Mouse (Mus musculus) embryonic fibroblast, embryonic 13.5 days (primary cell): ENCODE measurements around the gene Slco4a1.

Source experiments
- CTCF ChIP-seq: IDR thresholded peaks from 2 replicates; pipeline ENCODE4 v1.5.1; 2011; ENCODE audit warnings: mild to moderate bottlenecking, control low read depth, low read length, moderate library complexity, borderline replicate concordance; ENCODE audit not compliant: insufficient read depth
- POLR2A ChIP-seq: IDR thresholded peaks from 2 replicates; pipeline ENCODE4 v1.6.1; 2011; ENCODE audit warnings: low read depth, mild to moderate bottlenecking, control low read depth, low read length, moderate library complexity

DNA sequence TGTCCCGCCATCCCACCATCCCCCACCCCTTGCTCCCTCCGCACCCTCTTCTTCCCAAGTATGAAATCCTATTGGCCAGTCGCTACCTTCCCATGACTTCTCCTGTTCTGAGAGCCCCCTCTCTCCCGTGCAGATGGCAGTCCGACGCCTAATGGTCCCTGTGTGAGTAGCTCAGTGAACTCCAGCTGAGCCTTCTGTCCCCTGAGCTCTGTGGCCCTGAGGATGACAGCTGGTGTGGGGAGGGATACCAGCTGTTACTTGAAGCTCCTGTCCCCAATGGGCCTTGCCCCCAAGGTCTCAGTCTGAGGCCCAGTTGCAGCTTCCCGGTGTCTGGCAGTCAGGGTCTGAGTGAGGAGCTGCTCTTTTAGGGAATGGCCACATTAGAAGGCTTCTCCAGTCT lies 10.5 kb downstream of the Slco4a1 start:
- TF ChIP-seq CTCF (no peak), POLR2A (no peak)
